Mouse (Mus musculus): ENCODE data around the gene Amigo1.

GRCm38 (mm10) chr3:108178756-108179715, 7.1 kb upstream of the Amigo1 start:
- TF ChIP-seq CTCF (IDR thresholded peaks at IDR 0.05; ENCODE audit: extremely low read depth, insufficient read depth, insufficient read length, insufficient replicate concordance): no peak
- no peak for TF ChIP-seq POLR2A (IDR thresholded peaks at IDR 0.05; ENCODE audit: low read depth, low read length)
